Mouse (Mus musculus) lung, postnatal 0 days (tissue): ENCODE data around the gene Dcpp1.
"Not testable (repeated sequence)": the region's sequence is repeated elsewhere in the genome, so short reads cannot be mapped to it uniquely, and the experiment has no call there.

Experiments
- CTCF ChIP-seq: IDR thresholded peaks from 2 replicates; pipeline ENCODE4 v1.5.1; 2016; ENCODE audit warnings: antibody characterized with exemption, mild to moderate bottlenecking
- EP300 ChIP-seq: IDR thresholded peaks from 2 replicates; pipeline ENCODE4 v1.6.1; 2016; ENCODE audit warnings: antibody characterized with exemption, mild to moderate bottlenecking, control low read depth

DNA sequence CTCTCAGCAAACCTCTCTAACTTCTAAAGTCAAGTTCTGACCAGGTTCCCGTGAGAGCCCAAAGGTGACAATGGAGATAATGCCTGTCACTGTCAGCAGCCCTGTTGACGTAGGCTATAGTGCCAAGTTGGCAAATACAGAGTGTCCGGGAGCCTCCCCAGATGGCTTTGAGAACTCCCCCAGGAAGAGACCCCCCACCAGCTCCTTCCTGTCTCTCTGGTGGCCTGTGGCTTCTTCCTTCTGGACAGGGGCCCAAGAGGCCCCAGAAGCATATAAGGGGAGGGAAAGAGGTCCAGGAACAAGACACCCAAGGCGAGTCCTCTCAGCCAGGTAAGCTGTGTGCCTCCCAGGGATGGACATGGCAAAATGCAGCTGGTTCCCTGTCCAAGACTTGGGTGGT is 36.5 kb downstream of the Dcpp1 start, which contains the start of gene Dcpp3:
- not testable (repeated sequence) for TF ChIP-seq CTCF, EP300
